Comparison of ENCODE assay signal across 8 mouse cellular contexts in the genomic region with DNA sequence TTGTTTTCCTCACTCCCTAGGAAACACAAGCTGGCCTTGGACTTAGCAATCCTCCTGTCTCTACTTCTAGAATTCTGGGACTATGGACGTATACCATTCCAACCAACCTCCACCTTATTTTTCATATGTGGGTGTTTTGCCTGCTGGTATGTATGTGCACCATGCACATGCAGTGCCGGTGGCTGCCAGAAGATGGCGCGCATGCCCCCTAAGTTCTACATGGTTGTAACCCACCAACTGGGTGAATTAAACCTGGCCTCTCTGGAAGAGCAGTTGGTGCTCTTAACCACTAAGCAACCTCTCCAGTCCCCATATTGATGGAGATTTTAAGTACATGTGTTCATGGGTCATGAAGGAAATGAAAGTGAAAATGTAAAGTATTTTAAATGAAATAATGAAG.
DNase-seq lines count a peak whose midpoint lies in the region; ATAC-seq lines count a peak whose summit lies in the region.
"Not testable (repeated sequence)": the region's sequence is repeated elsewhere in the genome, so short reads cannot be mapped to it uniquely, and the experiment has no call there.

No protein-coding gene starts in this region.

- in situ Hi-C loops in ES-E14 (cut with MboI; ENCODE audit: low sequenced_read_pairs in 2 of 2, unreplicated experiment in 2 of 2), result not testable (repeated sequence)

- H3K4me1 ChIP-seq in ES-E14 (ENCODE audit: control insufficient read depth in 2 of 2, insufficient read depth in 2 of 2, low read length in 2 of 2, poor library complexity in 1 of 2); embryonic facial prominence, embryonic 10.5 days; limb, embryonic 11.5 days (ENCODE audit: control insufficient read depth, insufficient read depth, low read length): not testable (repeated sequence)

- not testable (repeated sequence) for H3K4me2 ChIP-seq in limb, embryonic 11.5 days (ENCODE audit: low read depth, severe bottlenecking)

- ATAC-seq in limb, embryonic 11.5 days (ENCODE audit: insufficient number of reproducible peaks, low FRiP score, low TSS enrichment, low read depth), result not testable (repeated sequence)
- ATAC-seq in megakaryocyte progenitor cell, adult 5-6 weeks (replicated peaks; ENCODE audit: poor library complexity), result peak; percentile 58

- H3K27ac ChIP-seq in ES-E14 (ENCODE audit: insufficient read depth, low read depth, low read length, poor library complexity, severe bottlenecking); embryonic facial prominence, embryonic 10.5 days (replicated peaks); limb, embryonic 11.5 days (replicated peaks; ENCODE audit: low read depth, low read length): not testable (repeated sequence)

- not testable (repeated sequence) for H3K9me3 ChIP-seq in ES-E14 (ENCODE audit: control insufficient read depth, insufficient read depth, low read depth, low read length); embryonic facial prominence, embryonic 10.5 days; limb, embryonic 11.5 days (ENCODE audit: control insufficient read depth, low read length)

- 58% methylated on average over 4 of the region's 4 CpGs for WGBS in embryonic facial prominence, embryonic 10.5 days
- 62% methylated on average over 4 of the region's 4 CpGs for WGBS in limb, embryonic 11.5 days

- H3K36me3 ChIP-seq in ES-E14 (ENCODE audit: control insufficient read depth, insufficient read depth, low read length, poor library complexity, severe bottlenecking); embryonic facial prominence, embryonic 10.5 days (replicated peaks); limb, embryonic 11.5 days (ENCODE audit: control insufficient read depth, insufficient read depth, low read length): not testable (repeated sequence)

- peak; percentile 50 for DNase-seq in 416B (ENCODE audit: low read depth)
- DNase-seq in ES-E14 (ENCODE audit: low read depth, low spot score), result peak; percentile 40
- DNase-seq in c-Kit-positive CD71-negative TER-119-negative erythroid progenitor cells, embryonic 14.5 days (ENCODE audit: low read depth), result peak; percentile 7
- DNase-seq in embryonic facial prominence, embryonic 10.5 days (ENCODE audit: low spot score), result peak; percentile 21
- DNase-seq in induced T-regulatory cell, adult 2 months (ENCODE audit: low read depth), result peak; percentile 12
- DNase-seq in limb, embryonic 11.5 days (ENCODE audit: low spot score), result peak; percentile 23
- DNase-seq in thymus, postnatal 0 days (ENCODE audit: low spot score), result peak; percentile 7

- H3K9ac ChIP-seq in ES-E14 (ENCODE audit: insufficient read depth, low read depth, low read length, poor library complexity, severe bottlenecking); limb, embryonic 11.5 days (ENCODE audit: low read length): not testable (repeated sequence)

- not testable (repeated sequence) for H3K27me3 ChIP-seq in embryonic facial prominence, embryonic 10.5 days (replicated peaks; ENCODE audit: low read depth, poor library complexity, severe bottlenecking); limb, embryonic 11.5 days (ENCODE audit: control insufficient read depth, insufficient read depth, low read length)

- not testable (repeated sequence) for H3K4me3 ChIP-seq in ES-E14 (ENCODE audit: insufficient read depth in 1 of 2, low read depth in 1 of 2, low read length in 2 of 2, poor library complexity in 1 of 2, severe bottlenecking in 1 of 2); embryonic facial prominence, embryonic 10.5 days; limb, embryonic 11.5 days (ENCODE audit: low read depth, low read length)
